Comparison of ENCODE assay signal across 9 mouse cellular contexts in genomic region chr5:127648046-127648445, GRCm38 (mm10). TPM values are rescaled to one million over a fixed set of nuclear protein-coding genes. Genes with fewer than 3 reads are reported as not detected.
DNase-seq lines count a peak whose midpoint lies in the region; ATAC-seq and TF ChIP-seq lines count a peak whose summit lies in the region.
"Had no signal": no experiment of that assay in that cellular context is flagged by ENCODE, and none has a peak within 500 bp of the region (broad histone marks: within the 10 kb centered on the region; RNA-seq: fewer than 3 reads in every experiment).

No protein-coding gene starts in this region.

- H3K79me2 ChIP-seq in liver, adult 2 months (ENCODE audit: control insufficient read depth, insufficient read depth, low read length) = 0 out of 2 replicates have a peak, but pooled peaks cover 3% of the 10 kb centered on the region

- no peaks in the 10 kb centered on the region for H3K27me3 ChIP-seq in liver, adult 2 months (ENCODE audit: control insufficient read depth, insufficient read depth, low read length)
- no peaks in the 10 kb centered on the region for H3K27me3 ChIP-seq in limb, embryonic 11.5 days (ENCODE audit: control insufficient read depth, insufficient read depth, low read length)

- no peak overlapping the region for H3K4me2 ChIP-seq in limb, embryonic 11.5 days (ENCODE audit: low read depth, severe bottlenecking)

- DNase-seq in cerebellum, adult 11 months = peak; percentile 7
- peak; percentile 40 for DNase-seq in liver, adult 2 months (ENCODE audit: extremely low read depth, low read depth, low spot score)
- no peak for DNase-seq in liver
- peak; percentile 7 for DNase-seq in c-Kit-positive CD71-positive TER-119-negative erythroid progenitor cells, embryonic 14.5 days (ENCODE audit: low read depth)
- peak; percentile 53 for DNase-seq in limb, embryonic 11.5 days (ENCODE audit: low spot score)
- DNase-seq in ovary, adult 18-20 months (ENCODE audit: low spot score) = no peak
- DNase-seq in thymus, postnatal 0 days (ENCODE audit: low spot score) = no peak

- ATAC-seq in cerebellum, adult (ENCODE audit: insufficient number of reproducible peaks, low FRiP score, low TSS enrichment) = no peak
- no peak for ATAC-seq in limb, embryonic 11.5 days (ENCODE audit: insufficient number of reproducible peaks, low FRiP score, low TSS enrichment, low read depth)

- H3K4me1 ChIP-seq in liver, adult 2 months (ENCODE audit: control insufficient read depth, insufficient read depth, low read length) = peaks cover 2% of the 10 kb centered on the region; the same call in 1 of the 2 replicates
- H3K4me1 ChIP-seq in limb, embryonic 11.5 days (ENCODE audit: control insufficient read depth, insufficient read depth, low read length) = no peaks in the 10 kb centered on the region

- 78% methylated on average over 6 of the region's 6 CpGs for WGBS in liver, adult 2 months
- 77% methylated on average over 6 of the region's 6 CpGs for WGBS in limb, embryonic 11.5 days

- H3K9me3 ChIP-seq in limb, embryonic 11.5 days (ENCODE audit: control insufficient read depth, low read length) = no peaks in the 10 kb centered on the region; the same call in 1 of the 2 replicates

- H3K36me3 ChIP-seq in liver, adult 2 months (ENCODE audit: control insufficient read depth, insufficient read depth, low read length) = peaks cover 29% of the 10 kb centered on the region
- no peaks in the 10 kb centered on the region for H3K36me3 ChIP-seq in limb, embryonic 11.5 days (ENCODE audit: control insufficient read depth, insufficient read depth, low read length)

- no peak overlapping the region for H3K9ac ChIP-seq in liver, adult 2 months (ENCODE audit: low read depth, low read length)
- no peak overlapping the region for H3K9ac ChIP-seq in limb, embryonic 11.5 days (ENCODE audit: low read length)

- TF ChIP-seq POLR2A in liver, adult 2 months (IDR thresholded peaks at IDR 0.05; ENCODE audit: extremely low read depth, insufficient read depth, low read length) = no peak

- no peak overlapping the region for H3K4me3 ChIP-seq in liver, adult 2 months (ENCODE audit: insufficient read depth, low read depth, low read length)
- H3K4me3 ChIP-seq in limb, embryonic 11.5 days (ENCODE audit: low read depth, low read length) = no peak overlapping the region
- H3K4me3 ChIP-seq: myocyte had no signal

- H3K27ac ChIP-seq in liver, adult 2 months (replicated peaks; ENCODE audit: insufficient read depth, low read depth, low read length) = no peak overlapping the region
- no peak overlapping the region for H3K27ac ChIP-seq in limb, embryonic 11.5 days (replicated peaks; ENCODE audit: low read depth, low read length)

- TF ChIP-seq CTCF in liver, adult 2 months (IDR thresholded peaks at IDR 0.05; ENCODE audit: low read depth, low read length) = peak; percentile 44; the same call in 1 of the 2 replicates

RNA-seq across cellular contexts. Expression of gene Slc15a4, which starts 15.3 kb away (rescaled TPM):
- total RNA-seq in liver, adult 2 months (2014; rRNA removed) = 46.7 and 51.9 TPM in 2 replicates
- 22.4 and 26.8 TPM in 2 replicates for polyA plus RNA-seq in liver, adult 2 months (2012; rRNA removed)
- polyA plus RNA-seq in limb, embryonic 11.5 days (2014; fragmentation: Nextera tagmentation; extraction: Ambion mirVana) = 22.4 and 24.6 TPM in 2 replicates
- 20.1 and 20.7 TPM in 2 replicates for polyA plus RNA-seq in thymus, postnatal 0 days (2015; fragmentation: Nextera tagmentation; extraction: Ambion mirVana)

RNA-seq across cellular contexts. Expression of gene Glt1d1, which starts 16.0 kb away (rescaled TPM):
- 35.4 and 38.2 TPM in 2 replicates for total RNA-seq in liver, adult 2 months (2014; rRNA removed)
- 9.7 and 14.4 TPM in 2 replicates for polyA plus RNA-seq in liver, adult 2 months (2012; rRNA removed)
- 0.33 and 1.2 TPM in 2 replicates for polyA plus RNA-seq in limb, embryonic 11.5 days (2014; fragmentation: Nextera tagmentation; extraction: Ambion mirVana)
- 0.06 and 0.14 TPM in 2 replicates for polyA plus RNA-seq in thymus, postnatal 0 days (2015; fragmentation: Nextera tagmentation; extraction: Ambion mirVana)
- polyA plus RNA-seq: myocyte had no signal

Comparison
In these comparisons a context has a peak if more than half of its experiments do, and no peak if none do; other contexts are left out.
1. DNase-seq: peak in cerebellum, adult 11 months (single experiment), liver, adult 2 months (single experiment), c-Kit-positive CD71-positive TER-119-negative erythroid progenitor cells, embryonic 14.5 days (single experiment) and limb, embryonic 11.5 days (single experiment); none in liver (single experiment), ovary, adult 18-20 months (single experiment) and thymus, postnatal 0 days (single experiment).